Mouse (Mus musculus): ENCODE measurements at regions not wholly inside any gene's neighbourhood (a gene's known extent, or its start where the extent isn't known, plus 50 kb on each side); places are given as distances from the start of the nearest gene placed in this dataset.

DNA sequence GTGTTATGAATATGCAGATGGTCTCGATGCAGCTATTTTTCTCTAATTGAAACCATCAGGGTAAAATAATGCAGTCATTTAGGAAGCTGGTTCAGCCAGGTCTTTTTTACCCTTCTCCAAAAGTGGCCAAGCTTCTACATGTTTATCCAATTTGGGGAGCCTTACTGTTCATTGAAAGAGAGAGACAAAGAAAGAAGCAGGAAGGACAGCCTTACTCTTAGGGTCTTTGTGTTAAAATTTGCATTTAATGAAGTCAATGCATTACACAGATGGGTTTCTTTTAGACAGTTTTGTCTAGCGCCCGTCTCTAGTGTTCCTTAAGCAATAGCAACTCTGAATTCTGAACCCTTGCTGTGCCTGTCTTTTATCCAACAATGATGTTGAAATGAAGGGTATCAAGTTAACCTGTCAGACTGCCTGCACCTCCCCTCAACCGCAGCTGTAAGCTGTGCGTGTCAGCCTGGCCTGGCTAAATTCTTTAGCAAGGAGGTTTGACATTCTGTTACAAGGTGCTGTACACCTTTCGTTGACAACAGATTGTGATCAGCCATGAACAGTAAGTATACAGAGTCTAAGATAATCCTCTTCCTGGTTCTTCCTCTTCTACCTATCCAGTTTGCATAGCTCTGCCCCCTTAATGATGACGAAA lies 91.3 kb upstream of the Ddit4l start:
- Histone ChIP-seq H3K36me3 (replicated peaks) (no peaks in the 10 kb centered on the region), H3K4me1 (peaks cover 10% of the 10 kb centered on the region), H3K4me2 (no peak overlapping the region; the same call in 1 of the 2 replicates), H3K9ac (no peak overlapping the region), H3K27ac (peak overlapping the region; percentile 61), H3K27me3 (no peaks in the 10 kb centered on the region), H3K4me3 (replicated peaks) (no peak overlapping the region), H3K9me3 (no peaks in the 10 kb centered on the region)
- peak; percentile 41; the same call in 1 of the 2 replicates for ATAC-seq (ENCODE audit: low FRiP score)
- WGBS = 26% methylated on average over 7 of the region's 7 CpGs

DNA sequence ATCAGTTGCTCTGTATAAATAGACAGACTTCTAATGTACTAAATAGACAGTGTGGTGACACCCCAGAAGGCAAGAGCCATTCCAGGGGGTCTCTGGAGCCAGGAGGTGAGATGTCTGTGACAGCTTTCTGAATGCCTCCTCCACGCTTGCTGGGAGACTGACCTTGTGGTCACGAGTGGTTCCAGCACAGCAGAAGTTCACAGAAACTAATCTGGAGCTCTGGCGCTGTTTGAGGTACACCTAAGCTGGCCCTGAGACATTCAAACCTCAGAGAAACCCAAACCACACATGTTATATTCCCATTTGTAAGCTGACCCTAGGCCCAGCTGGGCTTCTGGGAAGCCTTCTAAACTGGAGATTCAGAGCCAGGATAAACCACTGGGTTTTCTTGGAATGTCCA lies 79.7 kb upstream of the Ddit4l start:
- H3K9ac ChIP-seq = no peak overlapping the region
- no peaks in the 10 kb centered on the region for H3K4me1 ChIP-seq
- WGBS = 79% methylated on average over 3 of the region's 3 CpGs
- no peak overlapping the region for H3K4me3 ChIP-seq (replicated peaks)
- H3K27me3 ChIP-seq = peaks cover 14% of the 10 kb centered on the region
- H3K27ac ChIP-seq = no peak overlapping the region
- H3K9me3 ChIP-seq = no peaks in the 10 kb centered on the region
- no peak for ATAC-seq (ENCODE audit: low FRiP score)
- H3K4me2 ChIP-seq = no peak overlapping the region
- no peaks in the 10 kb centered on the region for H3K36me3 ChIP-seq (replicated peaks)

DNA sequence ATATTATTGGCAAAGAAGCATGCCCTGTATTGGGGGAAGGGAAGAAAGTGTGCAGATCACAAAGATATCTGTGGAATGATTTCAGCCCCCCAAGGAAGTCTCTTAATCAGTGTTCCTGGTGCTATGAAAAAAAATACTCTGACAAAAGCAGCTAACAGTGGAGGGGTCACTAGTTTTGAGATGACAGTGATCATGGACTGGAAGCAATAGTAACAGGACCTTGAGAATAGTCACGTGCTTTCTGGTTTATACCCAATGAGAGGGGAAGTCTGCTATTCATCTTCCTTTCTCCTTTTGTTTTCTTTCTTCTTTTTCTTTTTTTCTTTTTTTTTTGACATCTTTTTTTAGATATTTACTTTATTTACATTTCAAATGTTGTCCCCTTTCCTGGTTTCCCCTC lies 79.1 kb upstream of the Ddit4l start:
- Histone ChIP-seq H3K36me3 (replicated peaks) (no peaks in the 10 kb centered on the region), H3K27ac (no peak overlapping the region), H3K4me1 (peaks cover 2% of the 10 kb centered on the region), H3K9ac (no peak overlapping the region), H3K4me3 (replicated peaks) (no peak overlapping the region), H3K9me3 (no peaks in the 10 kb centered on the region), H3K4me2 (no peak overlapping the region), H3K27me3 (peaks cover 15% of the 10 kb centered on the region)
- no peak for ATAC-seq (ENCODE audit: low FRiP score)
- WGBS = 69% methylated on average over 1 of the region's 1 CpGs

DNA sequence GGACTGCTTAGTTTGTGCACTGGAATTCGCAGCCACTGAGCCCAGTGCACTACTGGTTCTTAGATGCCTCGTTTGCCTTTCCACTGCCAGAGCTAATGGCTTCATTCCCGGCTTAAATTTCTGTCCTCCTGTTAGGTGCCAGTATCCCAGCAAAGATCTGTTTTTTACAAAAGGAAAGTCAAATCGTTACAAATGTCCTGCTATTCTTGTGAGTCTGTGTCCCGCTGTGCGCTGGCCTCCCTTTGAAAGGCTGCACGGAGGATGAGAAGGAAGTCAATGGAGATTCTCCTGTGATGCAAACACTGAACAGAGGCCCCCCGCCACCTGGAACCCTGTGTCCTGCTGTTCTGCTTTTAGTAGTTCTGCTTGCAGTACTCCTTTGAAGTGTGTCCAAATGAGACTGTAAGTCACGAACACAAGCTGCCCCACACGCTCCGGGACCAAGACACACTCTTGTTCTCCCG lies 74.0 kb upstream of the Ddit4l start:
- Histone ChIP-seq H3K4me2 (peak overlapping the region; percentile 46), H3K4me1 (peaks cover 10% of the 10 kb centered on the region), H3K9me3 (no peaks in the 10 kb centered on the region), H3K27me3 (peaks cover 29% of the 10 kb centered on the region), H3K27ac (no peak overlapping the region), H3K36me3 (replicated peaks) (no peaks in the 10 kb centered on the region), H3K9ac (no peak overlapping the region), H3K4me3 (replicated peaks) (0 out of 2 replicates have a peak overlapping the region, but pooled peaks have one; percentile 1)
- WGBS = 1% methylated on average over 12 of the region's 12 CpGs
- peak; percentile 70; the same call in 1 of the 2 replicates for ATAC-seq (ENCODE audit: low FRiP score)

DNA sequence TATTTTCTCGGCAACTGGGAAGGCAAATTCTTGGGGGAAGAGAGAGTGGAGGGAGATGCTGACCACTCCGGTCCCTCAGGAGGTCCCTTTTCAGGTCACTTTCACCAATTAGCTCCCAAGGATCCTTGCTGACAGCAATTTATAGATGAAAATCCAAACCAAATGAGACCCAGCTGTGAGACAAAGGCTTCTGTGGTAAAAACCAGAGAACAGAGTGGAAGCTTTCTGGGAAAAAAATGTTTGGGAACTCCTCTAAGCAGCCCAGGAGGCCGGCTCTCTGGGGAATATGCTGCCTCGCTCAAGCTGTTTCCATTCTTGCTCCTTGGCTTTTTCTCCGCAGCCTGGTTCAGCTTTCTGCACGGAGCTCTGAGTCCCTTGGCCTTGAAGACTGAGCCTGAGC lies 73.5 kb upstream of the Ddit4l start:
- peak overlapping the region; percentile 46 for H3K4me2 ChIP-seq
- H3K4me1 ChIP-seq = peaks cover 10% of the 10 kb centered on the region
- WGBS = 2% methylated on average over 6 of the region's 6 CpGs
- 0 out of 2 replicates have a peak, but pooled peaks have one; percentile 27 for ATAC-seq (ENCODE audit: low FRiP score)
- no peak overlapping the region for H3K27ac ChIP-seq
- no peak overlapping the region for H3K9ac ChIP-seq
- H3K9me3 ChIP-seq = no peaks in the 10 kb centered on the region
- H3K36me3 ChIP-seq (replicated peaks) = no peaks in the 10 kb centered on the region
- H3K27me3 ChIP-seq = peaks cover 29% of the 10 kb centered on the region
- H3K4me3 ChIP-seq (replicated peaks) = no peak overlapping the region

DNA sequence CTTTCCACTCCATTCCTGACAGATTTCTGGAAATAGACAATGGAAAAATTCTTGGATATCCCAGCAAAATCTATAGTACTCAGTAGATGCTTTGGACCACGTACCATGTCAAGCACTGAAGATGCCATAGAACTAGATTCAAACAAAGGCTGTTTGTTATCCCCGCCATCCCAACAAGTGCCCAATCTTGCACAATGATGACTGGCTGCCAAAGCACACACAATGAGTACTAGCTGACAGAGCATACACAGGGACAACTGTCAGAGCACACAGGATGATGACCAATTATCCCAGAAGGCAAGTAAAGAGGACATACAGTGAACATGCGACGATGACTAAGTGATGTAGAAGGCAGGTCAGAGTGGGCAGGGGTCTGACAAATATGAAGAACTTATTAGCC lies 70.7 kb upstream of the Ddit4l start:
- Histone ChIP-seq H3K27me3 (peaks cover 26% of the 10 kb centered on the region), H3K4me2 (no peak overlapping the region), H3K9me3 (no peaks in the 10 kb centered on the region), H3K27ac (no peak overlapping the region), H3K4me3 (replicated peaks) (no peak overlapping the region), H3K4me1 (peaks cover 10% of the 10 kb centered on the region), H3K9ac (no peak overlapping the region), H3K36me3 (replicated peaks) (no peaks in the 10 kb centered on the region)
- no peak for ATAC-seq (ENCODE audit: low FRiP score)
- 92% methylated on average over 4 of the region's 4 CpGs for WGBS

DNA sequence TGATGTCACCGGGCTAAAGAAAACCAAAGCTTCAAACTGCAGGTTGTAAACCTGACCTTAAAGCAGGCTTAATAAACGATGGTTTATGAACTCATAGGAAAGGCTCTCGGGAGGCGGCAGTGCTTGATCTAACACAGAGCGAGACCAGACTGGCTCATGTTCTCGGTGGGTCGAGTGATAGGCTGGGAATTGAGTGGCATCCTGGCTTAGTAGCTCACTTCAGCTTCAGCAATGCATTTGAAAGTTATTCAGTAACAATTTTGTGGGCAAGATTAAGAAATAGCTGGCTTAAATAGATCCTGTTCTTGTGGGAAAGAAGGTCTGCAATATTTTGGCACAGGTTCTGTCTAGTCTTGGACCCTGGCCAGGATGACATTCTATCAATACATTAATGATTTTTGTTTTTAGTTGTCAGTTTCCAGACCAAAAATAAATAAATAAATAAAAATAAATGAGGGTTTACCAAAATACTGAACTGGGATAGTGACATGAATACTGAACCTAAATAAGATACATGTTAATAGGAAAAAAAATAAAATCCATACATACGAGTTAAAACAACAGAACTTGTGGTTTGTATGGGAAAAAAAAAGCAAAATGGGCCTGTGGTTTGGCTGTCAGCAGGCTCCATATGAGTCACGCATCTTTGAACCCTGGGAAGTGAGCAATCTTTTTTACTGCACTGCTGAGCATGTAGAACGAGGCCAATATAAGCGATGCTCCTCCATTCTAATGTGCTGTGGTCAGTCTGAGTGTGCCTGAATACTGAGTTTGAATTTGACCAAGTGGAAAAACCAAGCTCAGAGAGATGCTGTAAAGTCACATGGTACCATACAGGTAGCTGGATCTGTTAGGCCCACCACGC lies 68.7 kb upstream of the Ddit4l start:
- 90% methylated on average over 12 of the region's 12 CpGs for WGBS
- ATAC-seq (ENCODE audit: low FRiP score) = no peak
- Histone ChIP-seq H3K9ac (no peak overlapping the region), H3K36me3 (replicated peaks) (no peaks in the 10 kb centered on the region), H3K27me3 (peaks cover 17% of the 10 kb centered on the region), H3K4me1 (peaks cover 5% of the 10 kb centered on the region), H3K4me2 (no peak overlapping the region), H3K4me3 (replicated peaks) (no peak overlapping the region), H3K9me3 (no peaks in the 10 kb centered on the region), H3K27ac (no peak overlapping the region)

DNA sequence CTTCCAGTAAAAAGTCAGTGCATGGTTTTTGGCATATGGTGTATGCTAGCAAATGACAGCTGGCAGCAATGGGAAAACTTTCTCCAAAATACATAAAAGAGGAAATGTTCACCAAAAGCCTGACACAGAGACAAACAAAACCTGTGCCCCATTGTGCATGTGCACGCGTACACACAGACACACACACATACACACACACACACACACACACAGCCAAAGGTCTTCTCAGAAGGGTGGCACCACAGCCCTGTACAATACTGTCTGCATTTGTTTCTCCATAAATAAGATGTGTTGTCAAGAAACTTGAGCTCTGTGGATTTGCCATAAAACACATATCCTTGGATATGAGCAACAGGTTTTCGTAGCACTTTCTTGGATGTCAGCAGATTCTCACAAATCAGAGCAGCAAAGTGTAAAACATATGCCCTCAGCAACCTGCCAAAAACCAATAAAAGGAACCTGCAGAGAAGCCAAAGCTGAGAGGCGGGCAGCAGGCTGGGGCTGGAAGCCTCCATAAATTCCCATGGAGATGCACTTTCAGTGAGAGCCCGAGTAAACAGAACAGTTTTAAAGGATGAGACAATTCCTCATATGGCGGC lies 60.5 kb upstream of the Ddit4l start:
- Histone ChIP-seq H3K9me3 (no peaks in the 10 kb centered on the region), H3K36me3 (replicated peaks) (no peaks in the 10 kb centered on the region), H3K9ac (no peak overlapping the region), H3K4me3 (replicated peaks) (no peak overlapping the region), H3K4me1 (no peaks in the 10 kb centered on the region), H3K27me3 (no peaks in the 10 kb centered on the region), H3K4me2 (no peak overlapping the region), H3K27ac (no peak overlapping the region)
- no peak for ATAC-seq (ENCODE audit: low FRiP score)
- 78% methylated on average over 6 of the region's 6 CpGs for WGBS

DNA sequence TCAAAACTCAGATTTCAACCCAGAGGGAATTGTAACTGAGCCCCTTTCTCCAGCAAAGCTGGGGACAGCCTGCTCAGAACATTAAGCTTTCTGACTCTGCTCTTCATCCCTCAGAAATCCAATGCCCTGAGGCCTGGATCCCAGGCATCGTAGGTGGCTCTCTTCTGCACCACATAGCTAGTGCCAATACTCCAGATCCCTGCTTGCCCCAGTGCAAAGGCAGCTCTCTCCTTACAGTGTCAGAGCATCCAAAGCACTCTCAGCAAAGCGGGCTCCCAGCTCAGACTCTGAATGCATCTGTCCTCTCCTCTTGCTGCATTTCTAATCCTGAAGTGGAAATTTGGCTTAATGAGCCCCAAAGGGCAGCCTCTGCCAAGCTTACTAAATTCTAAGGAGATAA lies 59.4 kb upstream of the Ddit4l start:
- 73% methylated on average over 2 of the region's 2 CpGs for WGBS
- Histone ChIP-seq H3K9ac (no peak overlapping the region), H3K4me1 (no peaks in the 10 kb centered on the region), H3K4me2 (no peak overlapping the region), H3K36me3 (replicated peaks) (no peaks in the 10 kb centered on the region), H3K27me3 (no peaks in the 10 kb centered on the region), H3K4me3 (replicated peaks) (no peak overlapping the region), H3K9me3 (no peaks in the 10 kb centered on the region), H3K27ac (no peak overlapping the region)
- no peak for ATAC-seq (ENCODE audit: low FRiP score)

DNA sequence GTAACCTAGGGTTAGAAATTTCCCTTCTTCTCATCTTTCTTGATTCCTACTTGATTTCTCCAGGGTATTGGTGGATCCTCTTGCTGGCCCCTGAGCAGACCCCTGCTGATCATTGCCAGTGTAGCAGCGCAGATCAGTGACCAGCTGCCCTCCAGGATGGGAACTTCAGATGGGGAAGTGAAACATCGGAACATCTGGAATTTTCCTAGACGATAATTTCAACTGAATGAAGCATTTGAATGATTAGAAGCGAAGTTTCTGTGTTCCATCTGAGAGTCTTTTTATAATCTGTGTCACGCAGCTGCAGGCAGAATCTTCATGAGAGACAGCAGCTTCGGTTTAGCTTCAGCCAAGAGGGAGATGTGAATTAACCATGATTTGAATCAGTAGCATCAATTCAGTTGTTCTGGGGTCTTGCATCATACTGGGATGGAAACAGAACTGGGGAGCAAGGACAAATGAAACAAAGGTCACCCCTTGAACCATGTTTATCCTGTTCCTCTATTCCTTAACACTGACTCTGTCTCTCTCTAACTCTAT lies 57.8 kb upstream of the Ddit4l start:
- 87% methylated on average over 6 of the region's 6 CpGs for WGBS
- no peak for ATAC-seq (ENCODE audit: low FRiP score)
- Histone ChIP-seq H3K27me3 (no peaks in the 10 kb centered on the region), H3K4me2 (no peak overlapping the region), H3K36me3 (replicated peaks) (no peaks in the 10 kb centered on the region), H3K27ac (no peak overlapping the region), H3K9ac (no peak overlapping the region), H3K4me1 (no peaks in the 10 kb centered on the region), H3K9me3 (no peaks in the 10 kb centered on the region), H3K4me3 (replicated peaks) (no peak overlapping the region)

DNA sequence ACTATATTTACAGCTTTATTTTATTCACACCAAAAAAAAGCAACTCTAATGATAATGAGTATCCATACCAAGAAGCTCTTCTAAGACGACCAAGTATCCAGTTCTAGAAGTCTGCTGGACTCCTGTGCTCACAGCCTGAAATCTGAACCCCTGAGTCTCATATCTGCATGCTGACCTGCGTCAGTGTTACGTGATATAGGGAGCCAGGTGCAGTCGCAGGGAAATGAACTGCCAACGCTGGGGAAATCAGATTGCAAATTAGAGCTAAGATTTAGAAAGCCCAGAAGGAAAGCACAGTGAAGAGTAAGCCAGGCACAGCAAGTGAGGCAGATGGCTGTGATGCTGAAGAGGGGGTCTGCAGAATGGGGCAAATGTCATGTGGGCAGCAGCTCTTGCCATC lies 57.1 kb upstream of the Ddit4l start:
- Histone ChIP-seq H3K27me3 (no peaks in the 10 kb centered on the region), H3K4me3 (replicated peaks) (no peak overlapping the region), H3K27ac (no peak overlapping the region), H3K36me3 (replicated peaks) (no peaks in the 10 kb centered on the region), H3K4me2 (no peak overlapping the region), H3K4me1 (no peaks in the 10 kb centered on the region), H3K9ac (no peak overlapping the region), H3K9me3 (no peaks in the 10 kb centered on the region)
- 81% methylated on average over 5 of the region's 5 CpGs for WGBS
- ATAC-seq (ENCODE audit: low FRiP score) = no peak

DNA sequence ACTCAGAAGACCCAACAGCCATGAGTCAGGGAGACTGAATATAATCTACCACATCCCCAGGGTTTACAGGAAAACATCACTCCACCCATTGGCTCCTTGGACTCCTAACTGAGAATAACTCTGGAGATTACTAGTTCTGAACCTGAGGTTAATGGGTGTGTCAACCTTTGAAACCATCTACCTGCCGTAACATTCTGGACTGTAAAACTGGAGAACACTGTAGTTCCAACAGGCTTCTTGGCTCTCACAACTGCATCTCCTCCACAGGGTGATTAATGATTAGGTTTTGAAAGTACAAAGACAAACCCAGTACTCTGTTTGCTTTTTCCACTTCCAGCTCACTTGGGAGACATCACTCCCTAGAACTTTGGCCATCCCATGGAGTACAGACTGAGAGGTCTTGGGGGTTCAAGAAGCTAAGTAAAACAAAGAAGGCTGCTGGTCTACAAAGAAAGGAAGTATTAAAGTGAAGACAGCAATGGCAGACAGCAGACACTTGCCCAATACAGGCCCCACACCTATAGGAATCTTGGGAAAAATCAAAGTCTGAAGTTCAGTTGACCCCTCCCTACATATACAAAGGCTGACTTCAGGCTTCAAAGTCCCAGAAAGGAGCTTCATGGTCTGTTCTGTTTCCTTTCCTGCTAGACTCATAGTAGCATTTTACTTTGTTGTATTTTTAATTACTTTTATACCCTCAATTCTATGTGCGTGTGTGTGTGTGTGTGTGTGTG lies 52.7 kb upstream of the Ddit4l start:
- ATAC-seq (ENCODE audit: low FRiP score) = no peak
- WGBS = 86% methylated on average over 2 of the region's 2 CpGs
- Histone ChIP-seq H3K36me3 (replicated peaks) (no peaks in the 10 kb centered on the region), H3K27ac (no peak overlapping the region), H3K4me2 (no peak overlapping the region), H3K27me3 (no peaks in the 10 kb centered on the region), H3K9ac (no peak overlapping the region), H3K4me3 (replicated peaks) (no peak overlapping the region), H3K4me1 (no peaks in the 10 kb centered on the region), H3K9me3 (no peaks in the 10 kb centered on the region)

All from forebrain, embryonic 12.5 days (tissue).